Mouse (Mus musculus) neutrophil, adult 5-6 weeks (primary cell): ENCODE measurements around the gene Rabep2. TPM values are rescaled to one million over a fixed set of nuclear protein-coding genes. Genes with fewer than 3 reads are reported as not detected.

ENCODE experiments used
- ATAC-seq: fragments of 151-379, 151-347 bp; 2 replicates; pipeline ENCODE4 v1.8.0; 2017; ENCODE audit warnings: mild to moderate bottlenecking, moderate TSS enrichment; ENCODE audit not compliant: insufficient number of reproducible peaks, poor library complexity, low FRiP score, severe bottlenecking; ENCODE audit errors: extremely low read depth
- total RNA-seq: library from RNA; stranded (forward); fragments of 200-1000 nt; gene quantifications from 2 replicates; pipeline ENCODE4 v1.2.3, GENCODE M21; 2017

Gene Rabep2
- total RNA-seq, 1 experiment from 2014 or later, result 117 TPM

- no peak for ATAC-seq
Measured at GRCm38 (mm10) chr7:126460623-126461399, 32.3 kb downstream of the Rabep2 start.

- no peak for ATAC-seq
Measured at GRCm38 (mm10) chr7:126461626-126462025, 33.1 kb downstream of the Rabep2 start.

GRCm38 (mm10) chr7:126463004-126463403, 34.4 kb downstream of the Rabep2 start, which contains the start of gene Atp2a1:
Gene Atp2a1 (minus strand): TSS chr7:126463108.
- no peak for ATAC-seq

- no peak for ATAC-seq
Measured at GRCm38 (mm10) chr7:126463547-126463946, 35.0 kb downstream of the Rabep2 start.

- no peak for ATAC-seq
Measured at GRCm38 (mm10) chr7:126464121-126464520, 35.6 kb downstream of the Rabep2 start.

- ATAC-seq, result no peak
Measured at GRCm38 (mm10) chr7:126464836-126465235, 36.3 kb downstream of the Rabep2 start.

GRCm38 (mm10) chr7:126465246-126466030, 36.9 kb downstream of the Rabep2 start:
- ATAC-seq, result no peak

GRCm38 (mm10) chr7:126466116-126466515, 37.6 kb downstream of the Rabep2 start:
- no peak for ATAC-seq

GRCm38 (mm10) chr7:126466707-126467106, 38.1 kb downstream of the Rabep2 start:
- no peak for ATAC-seq

GRCm38 (mm10) chr7:126467271-126467670, 38.7 kb downstream of the Rabep2 start:
- ATAC-seq, result peak; percentile 31; the same call in 1 of the 2 replicates

GRCm38 (mm10) chr7:126467834-126468627, 39.5 kb downstream of the Rabep2 start:
- no peak for ATAC-seq

- peak; percentile 18; the same call in 1 of the 2 replicates for ATAC-seq
Measured at GRCm38 (mm10) chr7:126470077-126470476, 41.5 kb downstream of the Rabep2 start.

- ATAC-seq, result no peak
Measured at GRCm38 (mm10) chr7:126471361-126471760, 42.8 kb downstream of the Rabep2 start.

GRCm38 (mm10) chr7:126471853-126472252, 43.3 kb downstream of the Rabep2 start:
- no peak for ATAC-seq

- no peak for ATAC-seq
Measured at GRCm38 (mm10) chr7:126472306-126472705, 43.7 kb downstream of the Rabep2 start.

- no peak for ATAC-seq
Measured at GRCm38 (mm10) chr7:126472713-126473112, 44.2 kb downstream of the Rabep2 start.

- no peak for ATAC-seq
Measured at GRCm38 (mm10) chr7:126473470-126474086, 45.0 kb downstream of the Rabep2 start.

- ATAC-seq, result no peak
Measured at GRCm38 (mm10) chr7:126474486-126474955, 46.0 kb downstream of the Rabep2 start.
